Mouse (Mus musculus) ES-Bruce4 (cell line): ENCODE measurements around the gene Zfp790.

Experiments used
- CTCF ChIP-seq: IDR thresholded peaks from one replicate; pipeline ENCODE4 v1.8.1; 2011; ENCODE audit warnings: low read depth, low read length
- EP300 ChIP-seq: IDR thresholded peaks from 2 replicates; pipeline ENCODE4 v1.6.1; 2011; ENCODE audit warnings: low read depth, low read length; ENCODE audit not compliant: insufficient read depth
- POLR2A ChIP-seq: IDR thresholded peaks from one replicate; pipeline ENCODE4 v1.8.1; 2011; ENCODE audit warnings: low read length; ENCODE audit not compliant: insufficient read depth

GRCm38 (mm10) chr7:29852831-29853218 lies 36.9 kb downstream of the Zfp790 start:
- TF ChIP-seq POLR2A (no peak), CTCF (no peak), EP300 (no peak)
